Mouse (Mus musculus): ENCODE measurements around the gene Krtap12-1.

DNA sequence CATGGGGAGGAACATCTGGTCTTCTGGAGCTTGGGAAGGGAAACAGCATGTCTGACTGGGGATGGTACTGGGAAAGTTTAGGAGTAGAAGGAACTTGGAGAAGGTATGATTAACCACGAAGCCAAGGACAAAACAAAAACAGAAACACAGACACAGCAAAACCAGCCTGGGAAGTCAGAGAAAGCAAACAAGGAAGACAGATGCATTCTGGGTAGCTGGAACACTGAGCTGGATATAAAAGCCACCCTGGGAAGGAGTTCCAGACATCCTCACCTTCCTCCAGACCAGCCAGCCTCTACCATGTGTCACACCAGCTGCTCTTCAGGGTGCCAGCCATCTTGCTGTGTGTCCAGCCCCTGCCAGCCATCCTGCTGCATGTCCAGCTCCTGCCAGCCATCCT is 4.9 kb upstream of the Krtap12-1 start, which contains the start of gene Gm10142:
- TF ChIP-seq CTCF (conservative IDR thresholded peaks at IDR 0.05; ENCODE audit: low read length) (no peak), POU5F1 (IDR thresholded peaks at IDR 0.05; ENCODE audit: borderline replicate concordance, low read length) (no peak), NANOG (IDR thresholded peaks at IDR 0.05; ENCODE audit: borderline replicate concordance, low read length) (no peak)
